ENCODE assay signal across 15 mouse cellular contexts in the genomic region with DNA sequence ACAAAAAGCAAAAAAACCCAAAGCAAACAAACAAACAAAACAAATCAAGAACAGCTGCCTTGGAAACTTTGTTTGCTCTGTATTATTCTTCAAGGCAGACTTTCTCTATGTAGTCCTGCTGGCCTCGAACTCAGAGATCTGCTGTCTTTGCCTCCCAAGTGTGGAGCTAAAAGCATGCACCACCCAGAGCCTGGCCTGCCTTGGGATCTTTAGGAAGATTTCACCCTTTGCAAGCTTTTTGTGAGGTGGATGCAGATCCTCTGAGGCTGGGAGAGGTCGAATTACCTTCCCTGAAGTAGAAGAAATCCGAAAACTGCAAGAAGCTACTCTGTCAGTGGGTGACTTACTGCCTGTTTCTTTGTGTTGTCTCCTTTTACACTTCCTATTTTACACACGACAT. TPM values are rescaled to one million over a fixed set of nuclear protein-coding genes. Genes with fewer than 3 reads are reported as not detected.
DNase-seq lines count a peak whose midpoint lies in the region; ATAC-seq and TF ChIP-seq lines count a peak whose summit lies in the region.
"Had no signal": no experiment of that assay in that cellular context is flagged by ENCODE, and none has a peak within 500 bp of the region (broad histone marks: within the 10 kb centered on the region; RNA-seq: fewer than 3 reads in every experiment).

No protein-coding gene starts in this region.

- 23% methylated on average over 4 of the region's 4 CpGs for WGBS in kidney, postnatal 0 days
- 16% methylated on average over 4 of the region's 4 CpGs for WGBS in embryonic facial prominence, embryonic 13.5 days
- WGBS in neural tube, embryonic 15.5 days, result 55% methylated on average over 4 of the region's 4 CpGs

- peak overlapping the region; percentile 67 for H3K4me3 ChIP-seq in gastrocnemius, adult 2 months
- no peak overlapping the region for H3K4me3 ChIP-seq in kidney, postnatal 0 days (replicated peaks; ENCODE audit: low read depth, low read length)
- peak overlapping the region; percentile 30; the same call in 1 of the 2 replicates for H3K4me3 ChIP-seq in embryonic facial prominence, embryonic 13.5 days
- H3K4me3 ChIP-seq in neural tube, embryonic 15.5 days (replicated peaks), result no peak overlapping the region
- H3K4me3 ChIP-seq: neural tube, embryonic 13.5 days had no signal

- intact Hi-C loops in gastrocnemius, adult 2 months (cut with DNase I), result loop anchor here (5.0 kb wide), 1 partner anchor 152 kb away; a partner anchor contains a TSS
- intact Hi-C loops in gastrocnemius, postnatal 36 days (cut with DNase I), result loop anchor here (10.0 kb wide), 1 partner anchor 200 kb away; a partner anchor contains a TSS

- peak overlapping the region; percentile 40 for H3K4me2 ChIP-seq in kidney, postnatal 0 days (ENCODE audit: low read length)
- H3K4me2 ChIP-seq in embryonic facial prominence, embryonic 13.5 days, result peak overlapping the region; percentile 51
- H3K4me2 ChIP-seq in neural tube, embryonic 15.5 days, result no peak overlapping the region

- H3K9me3 ChIP-seq in kidney, postnatal 0 days (replicated peaks; ENCODE audit: low read length), result no peaks in the 10 kb centered on the region
- no peaks in the 10 kb centered on the region for H3K9me3 ChIP-seq in embryonic facial prominence, embryonic 13.5 days
- H3K9me3 ChIP-seq in neural tube, embryonic 15.5 days (replicated peaks), result no peaks in the 10 kb centered on the region
- H3K9me3 ChIP-seq: neural tube, embryonic 13.5 days had no signal

- ATAC-seq in kidney, postnatal 0 days (replicated peaks; ENCODE audit: low FRiP score, low read depth), result no peak
- ATAC-seq in embryonic facial prominence, embryonic 13.5 days (ENCODE audit: insufficient number of reproducible peaks, insufficient read depth, low FRiP score, low TSS enrichment, low read depth), result no peak
- ATAC-seq in neural tube, embryonic 15.5 days (ENCODE audit: low FRiP score), result no peak

- H3K4me1 ChIP-seq in kidney, postnatal 0 days (replicated peaks; ENCODE audit: insufficient read depth, low read length), result no peaks in the 10 kb centered on the region
- H3K4me1 ChIP-seq in embryonic facial prominence, embryonic 13.5 days, result no peaks in the 10 kb centered on the region
- no peaks in the 10 kb centered on the region for H3K4me1 ChIP-seq in neural tube, embryonic 15.5 days
- H3K4me1 ChIP-seq: neural tube, embryonic 13.5 days had no signal

- H3K27me3 ChIP-seq in kidney, postnatal 0 days (ENCODE audit: insufficient read depth, low read length), result no peaks in the 10 kb centered on the region
- no peaks in the 10 kb centered on the region for H3K27me3 ChIP-seq in embryonic facial prominence, embryonic 13.5 days
- no peaks in the 10 kb centered on the region for H3K27me3 ChIP-seq in neural tube, embryonic 15.5 days (replicated peaks)
- H3K27me3 ChIP-seq: neural tube, embryonic 13.5 days had no signal

- H3K36me3 ChIP-seq in kidney, postnatal 0 days (ENCODE audit: insufficient read depth, low read length), result no peaks in the 10 kb centered on the region
- H3K36me3 ChIP-seq in embryonic facial prominence, embryonic 13.5 days, result no peaks in the 10 kb centered on the region
- no peaks in the 10 kb centered on the region for H3K36me3 ChIP-seq in neural tube, embryonic 15.5 days
- H3K36me3 ChIP-seq: neural tube, embryonic 13.5 days had no signal

- no peak overlapping the region for H3K9ac ChIP-seq in kidney, postnatal 0 days (ENCODE audit: low read depth, low read length)
- 0 out of 2 replicates have a peak overlapping the region, but pooled peaks have one; percentile 21 for H3K9ac ChIP-seq in embryonic facial prominence, embryonic 13.5 days
- no peak overlapping the region for H3K9ac ChIP-seq in neural tube, embryonic 15.5 days (replicated peaks)
- H3K9ac ChIP-seq: forebrain, postnatal 0 days; liver, embryonic 14.5 days; neural tube, embryonic 13.5 days had no signal

- peak overlapping the region; percentile 76 for H3K27ac ChIP-seq in gastrocnemius, adult 2 months
- H3K27ac ChIP-seq in kidney, postnatal 0 days, result no peak overlapping the region
- peak overlapping the region; percentile 51; the same call in 1 of the 2 replicates for H3K27ac ChIP-seq in embryonic facial prominence, embryonic 13.5 days
- no peak overlapping the region for H3K27ac ChIP-seq in neural tube, embryonic 15.5 days (replicated peaks)
- H3K27ac ChIP-seq: liver, embryonic 14.5 days; neural tube, embryonic 13.5 days had no signal

- DNase-seq in gastrocnemius, adult 2 months, result no peak
- no peak for DNase-seq in gastrocnemius, postnatal 36 days
- peak; percentile 40 for DNase-seq in kidney, postnatal 0 days (ENCODE audit: low spot score)
- DNase-seq in kidney, adult 11 months, result no peak
- DNase-seq in ES-CJ7 (ENCODE audit: low read depth, low spot score), result peak; percentile 45
- DNase-seq in urinary bladder, postnatal 25 days (ENCODE audit: low spot score), result no peak
- DNase-seq: cerebellum, adult 9-11 months; forebrain, postnatal 0 days; left cerebral cortex, postnatal 4 days; right cerebral cortex, postnatal 25 days; thymus, postnatal 25 days had no signal

- TF ChIP-seq CTCF in gastrocnemius, adult 2 months (IDR thresholded peaks at IDR 0.05), result no peak
- no peak for TF ChIP-seq CTCF in kidney, postnatal 0 days (IDR thresholded peaks at IDR 0.05; ENCODE audit: low read depth)

RNA-seq across cellular contexts. Expression of a gene that starts 6.9 kb away (rescaled TPM):
- 10 to 100 TPM; 15.0 to 22.7 TPM for total RNA-seq in gastrocnemius, adult 2 months (2021)
- 10 to 100 TPM; 13.4 to 17.5 TPM for total RNA-seq in gastrocnemius, postnatal 36 days (2021)
- polyA plus RNA-seq in kidney, postnatal 0 days (2015; fragmentation: Nextera tagmentation; extraction: Ambion mirVana), result 38.1 and 41.9 TPM in 2 replicates
- 41.1 and 55.4 TPM in 2 replicates for polyA plus RNA-seq in embryonic facial prominence, embryonic 13.5 days (2015; fragmentation: Nextera tagmentation; extraction: Ambion mirVana)
- polyA plus RNA-seq in neural tube, embryonic 15.5 days (2015; fragmentation: Nextera tagmentation; extraction: Ambion mirVana), result 53.8 and 67.8 TPM in 2 replicates

RNA-seq across cellular contexts. Expression of a gene that starts 39.2 kb away (rescaled TPM):
- 10 to 100 TPM; 54.6 to 58.3 TPM for total RNA-seq in gastrocnemius, adult 2 months (2021)
- 10 to 100 TPM; 46.6 to 49.0 TPM for total RNA-seq in gastrocnemius, postnatal 36 days (2021)
- polyA plus RNA-seq in kidney, postnatal 0 days (2015; fragmentation: Nextera tagmentation; extraction: Ambion mirVana), result 20.7 and 21.8 TPM in 2 replicates
- 20.8 and 23.8 TPM in 2 replicates for polyA plus RNA-seq in embryonic facial prominence, embryonic 13.5 days (2015; fragmentation: Nextera tagmentation; extraction: Ambion mirVana)
- polyA plus RNA-seq in neural tube, embryonic 15.5 days (2015; fragmentation: Nextera tagmentation; extraction: Ambion mirVana), result 10.5 TPM in 2 replicates

Comparison
In these comparisons a context has a peak if more than half of its experiments do, and no peak if none do; other contexts are left out.
1. DNase-seq: peak in kidney, postnatal 0 days (single experiment) and ES-CJ7 (single experiment); none in gastrocnemius, adult 2 months (single experiment), gastrocnemius, postnatal 36 days (0 of 2), kidney, adult 11 months (single experiment) and urinary bladder, postnatal 25 days (single experiment).
2. H3K27ac ChIP-seq: peak in gastrocnemius, adult 2 months (single experiment) and embryonic facial prominence, embryonic 13.5 days (single experiment); none in kidney, postnatal 0 days (single experiment) and neural tube, embryonic 15.5 days (single experiment).
3. H3K4me3 ChIP-seq: peak in gastrocnemius, adult 2 months (single experiment) and embryonic facial prominence, embryonic 13.5 days (single experiment); none in kidney, postnatal 0 days (single experiment) and neural tube, embryonic 15.5 days (single experiment).